Mouse (Mus musculus) R1 (cell line): ENCODE results near the gene Gdf10.
A peak's percentile ranks its signal among the peaks of the same experiment; 100 is the strongest.

Source experiments
- DNase-seq: peaks from one replicate; pipeline ENCODE4 v3.0.0-alpha.2; 2018; ENCODE audit warnings: low read depth, low spot score

The Gdf10 gene

DNA sequence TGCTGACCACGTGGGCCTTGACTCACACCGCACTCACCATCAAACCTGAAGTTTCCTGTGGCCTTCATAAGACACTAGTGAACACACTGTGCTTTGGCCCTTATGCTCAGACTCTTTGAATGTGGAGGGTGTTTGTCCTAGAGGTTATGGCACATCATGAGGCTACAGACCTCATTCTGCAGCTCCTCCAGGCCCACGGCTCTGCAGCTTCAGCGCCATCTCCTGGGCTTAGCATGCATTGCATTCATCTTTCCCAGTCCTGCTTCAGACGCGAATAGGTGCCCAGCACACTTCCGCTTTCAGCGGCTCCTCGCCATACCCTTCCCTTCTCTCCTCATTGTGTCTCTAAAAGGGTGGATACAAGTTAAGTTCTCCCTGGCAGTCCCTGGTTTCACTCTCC lies 15.7 kb downstream of the Gdf10 start:
- DNase-seq: peak; percentile 26

DNA sequence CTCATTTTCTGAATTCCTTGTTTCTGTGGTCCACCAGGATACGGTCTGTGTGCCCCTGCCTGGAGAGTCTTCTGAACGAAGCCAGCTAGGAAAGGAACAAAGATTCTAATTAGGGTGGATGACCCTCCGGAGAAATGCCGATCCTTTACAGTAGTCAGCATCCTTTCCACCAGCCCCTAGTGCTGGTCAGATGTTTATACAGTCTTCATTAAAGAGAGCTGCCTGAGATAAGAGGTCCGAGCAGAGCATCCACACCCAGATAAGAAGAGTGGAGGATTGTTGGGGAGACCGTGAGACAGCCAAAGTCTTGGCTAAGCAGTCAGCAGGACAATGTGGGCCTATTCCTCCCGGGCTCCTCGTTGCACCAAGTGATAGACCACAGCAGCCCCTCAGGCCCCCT lies 17.4 kb downstream of the Gdf10 start, which contains the start of gene Gdf2:
TSS of gene Gdf2 (plus strand) at position 301 of the 400 bp plus-strand sequence.
- DNase-seq: no peak

DNA sequence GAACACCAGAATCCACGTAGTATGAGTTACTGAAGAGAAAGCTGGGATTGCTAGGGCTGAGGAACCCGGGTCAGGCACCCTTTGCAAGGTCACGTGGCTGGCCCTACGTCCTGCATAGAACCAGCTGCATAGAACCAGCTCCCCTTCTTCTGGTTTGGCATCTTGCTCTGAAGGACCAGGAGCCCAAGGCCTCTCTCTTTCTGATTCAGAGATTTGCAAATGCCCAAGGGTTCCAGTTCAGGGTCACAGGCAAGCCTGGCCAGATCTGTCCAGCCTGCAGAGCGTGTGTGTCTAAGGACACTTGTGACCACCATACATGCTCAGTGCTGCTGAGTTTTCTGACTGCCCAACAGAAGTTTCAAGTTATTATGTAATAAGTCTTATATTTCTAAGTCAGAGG lies 18.8 kb downstream of the Gdf10 start:
- no peak for DNase-seq

DNA sequence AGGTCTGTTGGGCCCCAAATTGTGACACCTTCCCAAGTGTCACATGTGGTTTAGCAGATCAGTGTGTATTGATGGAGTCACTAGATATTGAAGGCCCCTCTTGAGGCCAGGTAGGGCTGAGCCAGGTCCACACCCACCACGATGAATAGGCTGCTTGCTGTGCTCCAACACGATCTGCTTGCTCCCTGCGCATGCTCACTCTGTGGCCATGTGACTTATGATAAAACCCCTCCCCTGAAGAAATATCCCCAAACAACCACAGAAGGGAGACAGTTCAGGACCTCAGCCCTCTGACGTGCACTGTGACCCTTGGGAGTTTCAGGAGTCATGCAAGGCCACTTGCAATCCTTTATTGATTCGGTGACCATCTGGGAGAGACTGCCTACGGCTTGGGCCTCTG lies 22.7 kb downstream of the Gdf10 start:
- DNase-seq: no peak

DNA sequence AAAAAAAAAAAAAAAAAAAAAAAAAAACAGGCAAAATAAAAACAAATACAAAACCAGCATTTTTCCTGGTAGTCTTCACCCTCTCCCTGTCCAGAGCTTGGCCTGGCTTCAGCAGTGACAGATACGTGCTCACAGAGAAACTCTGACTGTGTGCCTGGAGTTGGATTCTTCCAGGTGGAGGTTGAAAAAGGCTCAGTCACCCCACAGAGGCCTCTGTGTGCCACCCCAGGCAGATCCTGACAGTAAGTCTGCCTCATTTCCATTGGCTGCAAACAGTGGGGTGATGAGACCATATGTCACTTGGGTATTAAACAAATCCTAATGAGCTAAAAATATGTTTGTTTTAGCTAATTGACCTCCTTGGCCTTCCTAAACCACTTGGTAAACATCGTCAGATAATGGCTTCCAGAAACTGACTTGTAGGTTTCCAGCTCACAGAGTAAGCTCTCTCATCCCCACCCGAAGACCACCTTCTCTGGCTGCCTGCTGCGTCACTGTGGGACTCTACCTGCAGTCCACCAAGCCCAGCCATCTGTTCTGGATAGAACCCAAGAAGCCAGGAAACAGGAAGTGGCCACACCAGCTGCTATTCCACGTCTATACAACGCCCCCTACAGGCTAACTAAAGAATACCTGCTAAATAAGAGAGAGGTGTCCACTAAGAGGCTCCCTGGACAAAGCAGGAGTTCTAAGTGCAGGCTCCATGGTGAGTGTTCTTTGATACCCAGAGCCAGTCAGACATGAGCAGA lies 29.0 kb downstream of the Gdf10 start:
- DNase-seq: peak; percentile 15

DNA sequence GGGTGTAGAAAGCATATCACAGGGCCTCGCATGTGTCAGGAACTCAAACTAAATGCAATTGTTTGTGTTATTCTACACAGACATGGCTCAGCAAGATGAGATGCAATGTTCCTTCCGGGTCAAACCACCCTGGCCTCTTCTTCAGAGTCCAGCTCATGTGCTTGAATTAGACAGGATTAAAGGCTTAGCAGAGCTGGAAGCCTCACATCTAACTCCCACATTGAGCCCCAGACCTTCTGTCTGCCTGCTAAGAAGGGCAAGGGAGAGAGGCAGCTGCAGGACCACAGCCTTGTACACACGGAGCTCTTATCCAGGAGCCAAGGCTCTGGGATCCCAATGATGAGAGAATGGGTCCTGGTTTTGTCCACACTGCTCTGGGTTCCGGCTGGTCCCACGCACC lies 30.4 kb downstream of the Gdf10 start, which contains the start of gene Rbp3:
TSS of gene Rbp3 (plus strand) at position 243 of the 400 bp plus-strand sequence.
- DNase-seq: no peak

DNA sequence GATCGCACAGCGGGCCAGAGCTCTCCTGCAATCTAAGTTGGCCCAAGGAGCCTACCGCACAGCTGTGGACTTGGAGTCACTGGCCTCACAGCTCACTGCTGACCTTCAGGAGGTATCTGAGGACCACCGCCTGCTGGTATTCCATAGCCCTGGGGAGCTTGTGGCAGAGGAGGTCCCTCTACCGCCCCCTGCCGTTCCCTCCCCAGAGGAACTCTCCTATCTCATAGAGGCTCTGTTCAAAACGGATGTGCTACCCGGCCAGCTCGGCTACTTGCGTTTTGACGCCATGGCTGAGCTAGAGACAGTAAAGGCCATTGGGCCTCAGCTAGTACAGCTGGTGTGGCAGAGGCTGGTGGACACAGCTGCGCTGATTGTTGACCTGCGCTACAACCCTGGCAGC lies 32.7 kb downstream of the Gdf10 start:
- DNase-seq: peak; percentile 69

DNA sequence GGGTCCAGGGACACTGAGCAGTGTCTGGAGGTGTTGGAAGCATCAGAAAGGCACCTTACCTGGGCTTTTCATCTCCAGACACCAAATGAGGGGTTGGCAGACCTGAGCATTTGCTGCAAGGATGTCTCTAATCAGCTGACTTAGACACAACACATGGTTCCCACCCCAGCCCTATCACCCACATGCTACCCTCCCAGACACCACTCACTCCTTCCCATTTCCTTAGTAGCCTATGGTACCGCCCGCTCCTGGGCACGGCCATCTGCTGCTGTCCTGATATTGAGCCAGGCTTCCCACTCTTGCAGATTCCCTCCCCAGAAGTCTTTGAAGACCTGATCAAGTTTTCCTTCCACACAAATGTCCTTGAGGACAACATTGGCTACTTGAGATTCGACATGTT lies 34.8 kb downstream of the Gdf10 start:
- DNase-seq: no peak

DNA sequence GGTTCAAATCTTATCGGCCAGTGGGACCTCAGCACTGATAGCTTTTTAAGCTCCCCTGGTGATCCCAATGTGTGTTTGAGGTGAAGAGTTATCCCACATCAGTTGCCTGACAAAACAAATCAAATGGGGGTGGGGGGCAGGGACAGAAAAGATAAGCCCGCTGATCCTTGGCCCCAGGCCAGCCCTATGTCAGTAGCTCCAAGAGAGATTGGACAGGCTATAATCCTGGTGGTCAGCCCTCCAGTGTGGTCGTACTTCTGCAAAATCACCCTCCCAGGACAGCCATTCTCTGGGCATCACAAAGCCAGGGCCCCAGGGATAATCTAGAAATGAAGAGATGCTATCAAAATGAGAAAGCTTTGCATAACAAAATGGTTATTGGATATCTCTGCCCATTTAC lies 35.5 kb downstream of the Gdf10 start:
- DNase-seq: no peak

DNA sequence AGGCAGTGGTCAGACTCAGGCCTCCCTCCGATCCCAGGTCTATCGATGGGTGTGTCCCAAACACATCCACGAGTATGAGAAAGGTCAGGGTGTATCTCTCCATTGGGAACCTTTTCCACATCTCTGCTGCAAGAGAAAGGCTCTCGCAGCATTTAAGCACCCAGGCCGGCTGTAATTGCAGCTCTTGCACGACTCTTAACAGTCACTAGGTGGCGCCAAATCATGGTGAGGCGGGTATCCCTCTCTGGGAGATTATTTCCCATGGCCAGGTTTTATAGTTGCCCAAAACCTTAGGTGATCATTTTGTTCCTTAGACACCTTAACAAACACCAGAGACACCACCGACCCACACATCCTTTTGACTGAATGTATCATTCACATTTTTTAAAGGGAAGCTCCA lies 36.0 kb downstream of the Gdf10 start:
- DNase-seq: peak; percentile 63

DNA sequence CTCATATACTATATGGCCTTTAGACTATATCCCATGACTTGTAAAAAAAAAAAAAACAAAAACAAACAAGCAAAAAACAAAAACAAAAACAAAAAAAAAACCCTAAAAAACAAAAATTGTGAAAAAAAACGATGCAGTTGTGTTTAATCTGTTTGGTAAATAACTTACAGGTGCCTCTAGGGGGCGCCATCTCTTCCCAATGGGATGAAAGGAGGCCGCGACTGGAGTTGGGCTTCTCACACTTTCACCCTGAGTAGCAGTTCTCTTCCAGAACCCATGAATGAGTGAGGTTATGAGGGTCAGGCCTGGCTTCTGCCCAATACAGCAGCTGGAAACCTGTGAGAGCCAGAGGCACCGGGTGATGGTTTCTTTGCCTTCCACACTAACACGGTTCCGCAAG lies 42.3 kb downstream of the Gdf10 start:
- peak; percentile 69 for DNase-seq

DNA sequence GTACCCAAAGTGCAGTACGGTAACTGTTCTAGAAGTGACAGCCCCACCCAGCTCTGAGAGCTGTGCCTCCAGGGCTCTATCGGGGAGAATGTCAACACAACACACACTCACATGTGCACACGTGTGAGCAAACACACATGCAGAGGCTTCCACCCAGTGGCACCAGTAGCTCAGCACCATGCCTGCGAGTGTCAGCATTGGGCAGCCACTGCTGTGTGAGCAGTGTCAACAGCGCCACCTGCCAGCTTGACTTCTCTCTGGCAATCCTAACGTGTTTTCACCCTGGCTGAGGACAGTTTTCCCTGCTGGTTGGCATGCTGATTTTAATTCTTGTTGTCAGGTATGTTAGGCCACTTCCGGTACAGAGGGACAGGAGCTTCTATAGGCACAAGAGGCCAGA lies 49.3 kb downstream of the Gdf10 start:
- no peak for DNase-seq

DNA sequence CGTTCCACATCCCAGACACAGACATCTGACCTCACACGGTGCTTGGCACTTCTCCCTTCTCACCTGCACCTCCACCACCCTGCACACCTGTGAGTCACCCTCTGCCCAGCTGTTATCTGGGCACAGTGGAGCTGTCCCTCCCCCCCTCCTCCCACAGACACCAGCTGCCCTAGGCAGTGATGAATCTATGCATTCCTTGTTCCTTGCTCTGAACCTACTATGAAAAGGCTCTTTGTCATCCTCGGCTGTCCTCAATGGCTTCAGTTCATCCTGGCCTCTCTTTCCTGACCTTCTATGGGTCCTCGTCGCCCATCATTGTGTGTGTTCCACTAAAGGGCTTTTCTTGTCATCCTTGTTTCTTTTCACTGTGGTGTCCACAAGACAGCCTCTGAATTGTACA lies 51.4 kb downstream of the Gdf10 start:
- no peak for DNase-seq

DNA sequence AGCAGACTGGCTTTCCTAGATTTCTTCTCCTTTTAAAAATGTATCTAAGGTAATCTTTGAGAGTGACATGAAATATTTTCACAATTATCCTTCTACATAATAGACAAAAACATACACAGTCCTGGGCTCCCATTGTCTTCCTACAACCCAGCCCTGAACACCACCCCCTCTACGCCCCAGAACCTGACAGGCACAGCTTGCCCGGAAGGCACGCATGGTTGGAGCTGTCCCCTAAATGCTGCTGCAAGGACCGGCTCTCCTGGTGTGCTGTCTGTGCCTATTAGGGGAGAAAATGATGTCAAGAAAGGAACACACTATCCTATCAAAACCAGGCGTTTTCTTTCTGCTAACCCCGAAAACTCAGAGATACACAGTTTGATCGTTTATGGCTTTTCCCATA lies 54.4 kb downstream of the Gdf10 start:
- DNase-seq: no peak

DNA sequence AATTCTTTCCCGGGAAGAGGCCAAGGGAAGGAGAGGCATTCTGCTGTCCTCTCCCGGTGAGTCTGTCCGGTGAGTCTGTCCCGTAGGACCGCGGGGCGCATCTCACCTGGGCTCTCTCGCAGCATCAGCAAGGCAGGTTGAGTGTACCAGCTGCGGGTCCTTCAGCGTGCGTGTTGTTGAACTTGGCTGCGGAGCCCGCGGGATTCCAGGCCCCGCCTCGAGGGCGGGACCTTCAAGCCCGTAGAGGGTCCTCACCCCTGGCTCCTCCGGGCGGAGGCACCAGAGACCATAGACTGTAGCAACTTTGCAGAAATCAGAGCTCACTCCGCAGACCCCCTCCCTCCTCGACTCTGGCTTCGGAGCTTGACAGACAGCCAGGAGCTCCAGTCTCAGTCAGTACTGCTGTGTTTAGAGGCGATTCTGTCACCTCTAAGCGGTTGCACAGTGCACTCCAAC lies 55.2 kb downstream of the Gdf10 start, which contains the start of gene Zfp488:
TSS of gene Zfp488 (minus strand) at position 161 of the 456 bp plus-strand sequence.
- DNase-seq: peak; percentile 22
